Mouse (Mus musculus): ENCODE data around the gene Fyn.

- TF ChIP-seq CTCF (IDR thresholded peaks at IDR 0.05; ENCODE audit: borderline replicate concordance, extremely low read depth, insufficient read depth, insufficient read length) (peak; percentile 6; the same call in 1 of the 2 replicates), POLR2A (IDR thresholded peaks at IDR 0.05; ENCODE audit: borderline replicate concordance, extremely low read depth, insufficient read depth, insufficient read length, poor library complexity, severe bottlenecking) (no peak)
Observed at GRCm38 (mm10) chr10:39484382-39484826, 115.7 kb downstream of the Fyn start.

Data from brain, embryonic 14.5 days (tissue).